Mouse (Mus musculus) MEL (cell line): ENCODE results near the gene Adm. TPM values are rescaled to one million over a fixed set of nuclear protein-coding genes. Genes with fewer than 3 reads are reported as not detected.
A peak's percentile ranks its signal among the peaks of the same experiment; 100 is the strongest.
"Not testable (repeated sequence)": the region's sequence is repeated elsewhere in the genome, so short reads cannot be mapped to it uniquely, and the experiment has no call there.

Experiments used
- DNase-seq: peaks from one replicate; pipeline ENCODE4 v3.0.0; 2011; ENCODE audit warnings: low read depth, low spot score
- H3K27ac ChIP-seq: 2 replicates; pipeline ENCODE4 v1.5.1; 2012; ENCODE audit warnings: low read depth, mild to moderate bottlenecking, control low read depth, low read length, moderate library complexity; ENCODE audit not compliant: control insufficient read depth
- H3K27me3 ChIP-seq, 2 experiments: fragments of 150-350 bp in 1 of 2; sonication (generic) in 1 of 2; 2 replicates each; pipeline ENCODE4 v1.6.1; 2012; ENCODE audit warnings: low read length in 2 of 2, mild to moderate bottlenecking in 2 of 2, improper control_type of control experiment in 1 of 2, moderate library complexity in 1 of 2; ENCODE audit not compliant: insufficient read depth in 2 of 2, control insufficient read depth in 1 of 2
- H3K36me3 ChIP-seq, 2 experiments: 2 replicates each; pipeline ENCODE4 v1.6.1; 2012 to 2014; ENCODE audit warnings: low read length in 2 of 2, improper control_type of control experiment in 1 of 2, inconsistent platforms in 1 of 2, mild to moderate bottlenecking in 1 of 2; ENCODE audit not compliant: insufficient read depth in 2 of 2, control insufficient read depth in 1 of 2
- H3K4me1 ChIP-seq, 2 experiments: fragments of 150-350 bp in 1 of 2; sonication (generic) in 1 of 2; 2 replicates each; pipeline ENCODE4 v1.6.1; 2012; ENCODE audit warnings: low read length in 2 of 2, improper control_type of control experiment in 1 of 2, mild to moderate bottlenecking in 1 of 2; ENCODE audit not compliant: insufficient read depth in 2 of 2, control insufficient read depth in 1 of 2
- H3K4me3 ChIP-seq, 2 experiments: fragments of 150-350 bp in 1 of 2; sonication (generic) in 1 of 2; 2 replicates each; pipeline ENCODE4 v1.5.1; 2012; ENCODE audit warnings: low read depth in 2 of 2, low read length in 2 of 2, mild to moderate bottlenecking in 2 of 2, moderate library complexity in 2 of 2, control low read depth in 1 of 2, improper control_type of control experiment in 1 of 2; ENCODE audit not compliant: control insufficient read depth in 1 of 2, insufficient read depth in 1 of 2
- H3K79me2 ChIP-seq: 2 replicates; pipeline ENCODE4 v1.6.1; 2012; ENCODE audit warnings: mild to moderate bottlenecking, low read length, moderate library complexity; ENCODE audit not compliant: control insufficient read depth, poor library complexity, insufficient read depth
- H3K9ac ChIP-seq: 2 replicates; pipeline ENCODE4 v1.6.1; 2012; ENCODE audit warnings: low read depth, mild to moderate bottlenecking, control low read depth, low read length, moderate library complexity; ENCODE audit not compliant: control insufficient read depth, poor library complexity, severe bottlenecking
- H3K9me3 ChIP-seq: fragments of 150-350 bp; sonication (generic); replicated peaks from 2 replicates; pipeline ENCODE4 v1.6.1; 2012; ENCODE audit warnings: mild to moderate bottlenecking, low read length, improper control_type of control experiment, moderate library complexity; ENCODE audit not compliant: insufficient read depth
- CHD2 ChIP-seq: IDR thresholded peaks from 2 replicates; pipeline ENCODE4 v1.6.1; 2011; ENCODE audit warnings: low read length, improper control_type of control experiment
- E2F4 ChIP-seq: IDR thresholded peaks from 2 replicates; pipeline ENCODE4 v1.6.1; 2011; ENCODE audit warnings: low read depth, low read length, improper control_type of control experiment, borderline replicate concordance
- EP300 ChIP-seq, 2 experiments: IDR thresholded peaks; 2 replicates each; pipeline ENCODE4 v1.6.1; 2011; ENCODE audit warnings: improper control_type of control experiment in 2 of 2, low read length in 2 of 2, low read depth in 1 of 2, mild to moderate bottlenecking in 1 of 2
- ETS1 ChIP-seq: IDR thresholded peaks from 2 replicates; pipeline ENCODE4 v1.6.1; 2012; ENCODE audit warnings: low read depth, mild to moderate bottlenecking, inconsistent platforms, low read length, improper control_type of control experiment, moderate library complexity
- GATA1 ChIP-seq: IDR thresholded peaks from 2 replicates; pipeline ENCODE4 v1.6.1; 2011; ENCODE audit warnings: low read depth, low read length, improper control_type of control experiment
- HCFC1 ChIP-seq: IDR thresholded peaks from 2 replicates; pipeline ENCODE4 v1.6.1; 2012; ENCODE audit warnings: low read depth, mild to moderate bottlenecking, inconsistent platforms, low read length, improper control_type of control experiment, moderate library complexity
- MAFK ChIP-seq: IDR thresholded peaks from 2 replicates; pipeline ENCODE4 v1.6.1; 2011; ENCODE audit warnings: low read depth, mild to moderate bottlenecking, low read length, improper control_type of control experiment, borderline replicate concordance
- MAX ChIP-seq: IDR thresholded peaks from 2 replicates; pipeline ENCODE4 v1.6.1; 2011; ENCODE audit warnings: low read length, improper control_type of control experiment
- MAZ ChIP-seq: IDR thresholded peaks from 2 replicates; pipeline ENCODE4 v1.6.1; 2012; ENCODE audit warnings: low read depth, mild to moderate bottlenecking, inconsistent platforms, low read length, improper control_type of control experiment
- POLR2AphosphoS2 ChIP-seq: IDR thresholded peaks from 2 replicates; pipeline ENCODE4 v1.6.1; 2011; ENCODE audit warnings: low read length, improper control_type of control experiment
- POLR2AphosphoS5 ChIP-seq: IDR thresholded peaks from 2 replicates; pipeline ENCODE4 v1.6.1; 2012; ENCODE audit warnings: low read depth, borderline replicate concordance, mild to moderate bottlenecking, inconsistent platforms, low read length, moderate library complexity, mixed read lengths
- RAD21 ChIP-seq: IDR thresholded peaks from 2 replicates; pipeline ENCODE4 v1.6.1; 2011; ENCODE audit warnings: mild to moderate bottlenecking, low read depth, low read length, improper control_type of control experiment
- RCOR1 ChIP-seq: IDR thresholded peaks from 2 replicates; pipeline ENCODE4 v1.6.1; 2012; ENCODE audit warnings: low read depth, mild to moderate bottlenecking, inconsistent platforms, low read length, improper control_type of control experiment
- SIN3A ChIP-seq: IDR thresholded peaks from 2 replicates; pipeline ENCODE4 v1.6.1; 2012; ENCODE audit warnings: low read length, improper control_type of control experiment, inconsistent platforms
- SMC3 ChIP-seq: IDR thresholded peaks from 2 replicates; pipeline ENCODE4 v1.6.1; 2011; ENCODE audit warnings: low read depth, low read length, improper control_type of control experiment
- TCF12 ChIP-seq: IDR thresholded peaks from 2 replicates; pipeline ENCODE4 v1.6.1; 2014; ENCODE audit warnings: low read depth, mild to moderate bottlenecking, inconsistent platforms, low read length, improper control_type of control experiment, moderate library complexity
- USF1 ChIP-seq: IDR thresholded peaks from 2 replicates; pipeline ENCODE4 v1.6.1; 2014; ENCODE audit warnings: low read depth, mild to moderate bottlenecking, inconsistent platforms, low read length, improper control_type of control experiment, moderate library complexity
- ZNF384 ChIP-seq: IDR thresholded peaks from 2 replicates; pipeline ENCODE4 v1.6.1; 2012; ENCODE audit warnings: low read depth, mild to moderate bottlenecking, inconsistent platforms, low read length, improper control_type of control experiment
- polyA plus RNA-seq, 2 experiments: library from polyadenylated mRNA; stranded (reverse) in 1 of 2; unstranded in 1 of 2; fragments of >175 nt in 1 of 2; fragments of >200 nt in 1 of 2; gene quantifications; 2 replicates each; pipeline versions ENCODE4 v1.2.1 to v1.2.4; 2012; ENCODE audit warnings: low replicate concordance in 2 of 2, low read depth in 1 of 2; ENCODE audit not compliant: insufficient read length in 2 of 2, insufficient read depth in 1 of 2, missing spikeins in 1 of 2
- total RNA-seq: library from RNA; depleted of rRNA; stranded (reverse); fragments of 300-350 nt; gene quantifications from 2 replicates; pipeline ENCODE4 v1.2.3, GENCODE M21; 2012

The Adm gene
- total and polyA plus RNA-seq, 3 experiments: not detected

DNA sequence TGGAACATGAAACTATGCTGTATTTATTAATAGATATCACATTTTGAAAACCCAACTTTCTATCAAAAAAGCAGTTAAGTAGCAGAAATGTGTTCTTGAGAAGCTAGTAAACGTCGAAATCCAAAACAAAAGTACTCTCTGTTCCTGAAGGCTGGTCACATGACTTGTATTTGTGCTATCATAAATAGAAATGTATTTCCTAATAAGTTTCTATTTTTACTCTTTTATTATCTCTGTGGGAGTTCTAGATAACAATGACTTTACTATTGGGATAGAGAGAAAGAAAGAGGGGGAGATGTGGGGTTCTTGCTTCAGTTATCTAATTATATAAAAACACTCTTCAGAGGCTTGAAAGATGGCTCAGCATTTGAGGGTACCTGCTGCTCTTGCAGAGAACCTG, 42.2 kb upstream of the Adm start (continued):
- TF ChIP-seq EP300 (IDR thresholded peaks at IDR 0.05; ENCODE audit: low read depth in 1 of 2, low read length in 2 of 2) (no peak), SIN3A (no peak), MAX (no peak), ZNF384 (no peak), ETS1 (0 out of 2 replicates have a peak, but pooled peaks have one; percentile 25), CHD2 (no peak), MAZ (no peak), GATA1 (peak; percentile 22; the same call in 1 of the 2 replicates), RCOR1 (no peak), SMC3 (no peak), TCF12 (no peak), POLR2AphosphoS5 (no peak), POLR2AphosphoS2 (no peak), USF1 (peak; percentile 80), MAFK (no peak), HCFC1 (no peak), RAD21 (no peak)

DNA sequence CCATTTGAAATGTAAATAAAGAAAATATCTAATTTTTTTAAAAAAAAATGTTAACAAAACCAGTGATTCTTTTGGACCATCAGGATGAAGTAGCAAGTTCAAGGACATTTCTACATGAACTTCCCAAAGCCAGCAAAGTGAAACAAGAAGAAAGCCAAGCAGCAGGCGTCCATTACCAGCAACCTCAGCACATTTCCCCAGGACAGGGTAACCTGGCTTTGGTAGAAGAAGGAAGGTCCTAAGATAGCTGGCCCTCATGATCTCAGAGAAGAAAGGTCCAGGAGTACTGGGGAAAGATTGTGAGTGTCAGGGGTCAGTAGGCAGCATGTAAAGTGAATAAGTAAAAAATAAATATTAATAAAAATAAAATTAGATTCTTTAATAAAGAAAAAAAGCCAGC, 39.7 kb upstream of the Adm start:
- no peaks in the 10 kb centered on the region for H3K79me2 ChIP-seq
- H3K36me3 ChIP-seq: peaks cover 0 to 4% of the 10 kb centered on the region in 2 experiments; a peak in 2 of 4 replicates
- DNase-seq: no peak
- peaks cover 0 to 4% of the 10 kb centered on the region in 2 experiments; a peak in 1 of 4 replicates for H3K4me1 ChIP-seq
- H3K9me3 ChIP-seq: no peaks in the 10 kb centered on the region
- H3K27me3 ChIP-seq: no peaks in the 10 kb centered on the region; a peak in 1 of 4 replicates
- TF ChIP-seq SMC3 (no peak), USF1 (no peak), E2F4 (no peak)
- H3K9ac ChIP-seq: no peak overlapping the region
- H3K4me3 ChIP-seq: no peak overlapping the region
- H3K27ac ChIP-seq: no peak overlapping the region

DNA sequence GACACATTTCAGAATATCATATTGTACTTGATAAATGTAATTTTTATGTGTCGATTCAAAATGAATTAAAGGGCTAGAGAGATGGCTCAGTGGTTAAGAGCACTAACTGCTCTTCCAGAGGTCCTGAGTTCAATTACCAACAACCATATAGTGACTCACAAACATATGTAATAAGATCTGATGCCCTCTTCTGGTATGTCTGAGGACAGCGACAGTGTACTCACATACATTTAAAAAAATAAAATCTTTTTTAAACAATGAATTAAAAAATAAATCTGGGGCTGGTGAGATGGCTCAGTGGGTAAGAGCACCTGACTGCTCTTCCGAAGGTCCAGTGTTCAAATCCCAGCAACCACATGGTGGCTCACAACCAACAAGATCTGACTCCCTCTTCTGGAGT, 33.5 kb upstream of the Adm start:
- H3K27me3 ChIP-seq, H3K27ac ChIP-seq, H3K9me3 ChIP-seq, H3K4me3 ChIP-seq, H3K36me3 ChIP-seq, DNase-seq, H3K9ac ChIP-seq, H3K4me1 ChIP-seq, H3K79me2 ChIP-seq: not testable (repeated sequence)
